Mouse (Mus musculus) myocyte (in vitro differentiated cells): ENCODE data around the gene Mrps18a.
A peak's percentile ranks its signal among the peaks of the same experiment; 100 is the strongest.

Source experiments
- CEBPB ChIP-seq: IDR thresholded peaks from 2 replicates; pipeline ENCODE4 v1.6.1; 2011; ENCODE audit warnings: mild to moderate bottlenecking, moderate library complexity; ENCODE audit not compliant: poor library complexity, insufficient read depth, severe bottlenecking
- MAX ChIP-seq: IDR thresholded peaks from one replicate; pipeline ENCODE4 v1.6.1; 2011; ENCODE audit warnings: low read depth, mild to moderate bottlenecking, control low read depth
- POLR2A ChIP-seq: IDR thresholded peaks from one replicate; pipeline ENCODE4 v1.6.1; 2011; ENCODE audit warnings: low read depth, mild to moderate bottlenecking, control low read depth, moderate library complexity; ENCODE audit not compliant: insufficient read length
- REST ChIP-seq: IDR thresholded peaks from one replicate; pipeline ENCODE4 v1.6.1; 2011; ENCODE audit warnings: mild to moderate bottlenecking, control low read depth, moderate library complexity; ENCODE audit not compliant: insufficient read depth, insufficient read length
- TCF3 ChIP-seq: IDR thresholded peaks from one replicate; pipeline ENCODE4 v1.6.1; 2011; ENCODE audit warnings: low read depth, control low read depth; ENCODE audit not compliant: insufficient read length

- peak; percentile 51; the same call in 1 of the 2 replicates for TF ChIP-seq CEBPB
- no peak for TF ChIP-seq REST
- no peak for TF ChIP-seq POLR2A
- TF ChIP-seq MAX, result no peak
- TF ChIP-seq TCF3, result no peak
Observed at GRCm38 (mm10) chr17:46075116-46075485, 35.7 kb upstream of the Mrps18a start.
